Mouse (Mus musculus) kidney, postnatal 4 days (tissue): ENCODE measurements around the gene Anxa8.

Experiments used
- DNase-seq, 2 experiments: peaks; one replicate each; pipeline ENCODE4 v3.0.0; 2021; ENCODE audit warnings: mixed read lengths in 2 of 2

Gene Anxa8

GRCm38 (mm10) chr14:34085731-34086130 is at the start of gene Anxa8:
Gene Anxa8, plus strand, starts transcription at chr14:34085981.
- no peak for DNase-seq

DNA sequence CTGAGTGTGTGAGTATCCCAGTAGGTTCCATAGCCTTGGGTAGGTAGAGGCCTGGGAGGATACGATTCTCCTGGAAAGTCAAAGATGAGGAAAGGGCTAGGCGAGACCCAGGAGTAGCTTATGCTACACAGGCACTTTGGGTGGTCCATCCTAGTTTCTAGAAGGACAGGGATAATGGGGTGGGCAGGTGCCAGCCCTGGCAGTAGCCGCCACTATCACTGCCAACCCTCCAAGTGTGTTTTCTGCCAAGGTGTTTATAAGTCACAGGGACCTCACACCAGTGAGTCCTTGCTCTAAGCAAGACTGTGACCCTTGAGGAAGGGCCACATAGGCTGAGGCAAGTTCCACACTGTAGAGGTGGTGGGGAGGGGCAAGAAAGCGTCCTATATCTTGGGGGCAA is 44.5 kb upstream of the Anxa8 start:
- no peak for DNase-seq

GRCm38 (mm10) chr14:34043341-34043740 is 42.4 kb upstream of the Anxa8 start:
- no peak for DNase-seq

GRCm38 (mm10) chr14:34050101-34050779 is 35.5 kb upstream of the Anxa8 start:
- DNase-seq: no peak

GRCm38 (mm10) chr14:34052516-34052915 is 33.3 kb upstream of the Anxa8 start, which contains the start of gene Antxrl:
Gene Antxrl, plus strand, starts transcription at chr14:34052707.
- DNase-seq: no peak

- peak in 1 of 2 experiments; percentile 5 for DNase-seq
These were observed 14.1 kb upstream of the Anxa8 start for GRCm38 (mm10) chr14:34071665-34072064.

DNA sequence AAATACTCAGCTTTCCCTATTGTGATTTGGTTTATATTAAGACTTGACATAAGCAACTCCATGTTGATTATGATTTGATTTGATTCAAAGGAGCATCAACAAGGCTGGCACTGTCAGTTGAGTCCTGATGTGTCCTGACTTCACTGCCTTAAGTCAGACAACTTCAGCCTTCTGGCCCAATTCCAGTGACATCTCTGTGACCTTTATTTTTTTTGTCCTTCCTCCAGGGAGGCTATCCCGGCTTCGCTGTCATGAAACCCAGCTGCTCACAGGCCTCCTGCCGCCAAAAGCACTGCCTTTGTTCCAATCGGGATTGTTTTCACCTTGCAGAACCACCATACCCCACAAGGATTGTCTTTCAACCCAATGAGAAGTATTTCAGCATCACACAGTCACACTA is 10.4 kb upstream of the Anxa8 start:
- DNase-seq: peak in 1 of 2 experiments; percentile 10

GRCm38 (mm10) chr14:34077222-34077621 is 8.6 kb upstream of the Anxa8 start:
- no peak for DNase-seq

- no peak for DNase-seq
These were observed 7.5 kb upstream of the Anxa8 start for GRCm38 (mm10) chr14:34078293-34078692.

DNA sequence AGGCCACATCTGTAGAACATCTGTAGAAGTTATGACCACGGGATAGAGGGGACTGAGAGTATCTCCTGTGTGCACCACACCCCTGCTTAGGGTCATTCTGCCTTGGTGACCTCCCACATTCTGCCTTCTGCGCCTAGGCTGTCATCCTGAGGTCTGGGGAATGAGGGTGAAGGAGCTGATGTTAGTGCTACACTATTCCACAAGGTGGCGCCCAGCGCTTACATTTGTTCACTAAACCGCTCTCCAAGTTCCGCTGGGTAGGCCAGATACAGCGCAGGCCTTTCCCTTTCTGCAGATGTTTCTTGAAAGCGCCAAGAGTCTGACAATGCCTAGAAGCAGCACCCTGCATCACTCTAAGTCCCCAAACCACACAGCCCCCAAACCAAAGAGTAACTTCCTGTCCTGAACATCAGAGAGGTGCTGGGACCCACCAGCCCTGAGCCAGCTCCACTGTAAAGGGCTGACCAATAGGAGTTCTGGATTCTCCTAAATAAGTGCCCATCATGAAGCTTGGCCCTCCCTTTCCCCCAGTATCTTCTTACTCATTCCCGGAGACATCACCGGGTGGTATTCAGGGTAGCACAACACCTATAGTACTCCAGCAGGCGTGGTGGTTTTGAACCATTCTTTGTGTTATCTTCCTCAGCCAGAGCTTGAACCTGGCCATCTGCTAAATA is 5.3 kb upstream of the Anxa8 start:
- DNase-seq: peak; percentile 83 to 87

DNA sequence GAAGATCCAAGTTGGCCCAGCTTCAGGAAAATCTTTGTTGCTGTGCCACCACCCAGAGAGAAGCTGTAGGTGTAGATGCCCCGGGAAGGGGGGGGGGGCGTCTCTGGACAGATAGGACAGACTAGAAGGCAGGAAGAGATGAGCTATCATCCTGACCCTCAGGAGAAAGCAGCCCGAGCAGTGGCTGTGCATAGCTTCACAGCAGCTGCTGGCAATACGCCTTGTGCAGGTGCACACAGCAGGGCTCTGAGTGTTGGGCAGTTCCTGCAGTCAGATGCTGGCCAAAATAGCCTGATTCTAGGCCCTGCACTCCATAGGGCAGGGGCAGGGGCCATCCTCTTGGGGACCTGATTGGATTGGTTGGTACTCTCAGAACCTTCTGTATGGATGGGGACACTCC is 1.0 kb downstream of the Anxa8 start:
- DNase-seq: no peak

- no peak for DNase-seq
These were observed 2.1 kb downstream of the Anxa8 start for GRCm38 (mm10) chr14:34087856-34088398.

GRCm38 (mm10) chr14:34089796-34090195 is 4.0 kb downstream of the Anxa8 start:
- DNase-seq: no peak

DNA sequence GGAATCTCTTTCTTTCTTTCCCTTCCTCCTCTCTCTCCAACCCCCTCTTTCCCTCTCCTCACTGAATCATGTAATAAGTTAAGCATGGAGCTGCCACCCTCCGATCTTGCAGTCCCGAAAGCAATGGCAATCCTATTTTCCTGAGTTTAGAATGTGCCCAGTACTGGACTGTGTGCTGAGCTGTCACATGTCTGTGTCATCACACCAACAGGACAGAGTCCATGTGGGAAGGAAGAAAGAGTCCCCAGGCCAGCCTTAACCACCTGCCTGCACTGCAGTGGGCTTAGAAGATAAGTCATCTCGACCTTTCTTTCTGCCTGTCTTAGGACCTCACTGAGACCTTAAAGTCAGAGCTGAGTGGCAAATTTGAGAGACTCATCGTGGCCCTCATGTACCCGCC is 5.7 kb downstream of the Anxa8 start:
- no peak for DNase-seq

DNA sequence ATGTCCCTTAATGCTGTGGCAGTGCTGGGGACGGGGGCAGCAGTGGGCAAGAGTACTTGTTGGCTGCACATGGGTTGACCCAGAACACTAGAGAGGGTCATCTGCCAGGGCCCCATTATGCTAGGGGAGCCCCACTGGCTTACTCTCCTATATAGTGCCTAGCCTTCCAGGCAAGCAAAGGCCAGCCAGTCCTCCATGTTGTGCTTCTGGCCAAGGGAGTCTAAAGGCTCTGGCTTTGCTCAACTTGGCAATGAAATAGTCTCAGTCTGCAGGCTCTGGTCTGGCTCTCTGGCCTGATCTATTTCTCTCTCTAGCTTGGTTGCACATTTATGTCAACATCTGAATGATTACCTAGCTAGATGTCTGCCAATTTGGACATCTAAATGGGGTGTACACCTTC is 7.1 kb downstream of the Anxa8 start:
- DNase-seq: no peak

DNA sequence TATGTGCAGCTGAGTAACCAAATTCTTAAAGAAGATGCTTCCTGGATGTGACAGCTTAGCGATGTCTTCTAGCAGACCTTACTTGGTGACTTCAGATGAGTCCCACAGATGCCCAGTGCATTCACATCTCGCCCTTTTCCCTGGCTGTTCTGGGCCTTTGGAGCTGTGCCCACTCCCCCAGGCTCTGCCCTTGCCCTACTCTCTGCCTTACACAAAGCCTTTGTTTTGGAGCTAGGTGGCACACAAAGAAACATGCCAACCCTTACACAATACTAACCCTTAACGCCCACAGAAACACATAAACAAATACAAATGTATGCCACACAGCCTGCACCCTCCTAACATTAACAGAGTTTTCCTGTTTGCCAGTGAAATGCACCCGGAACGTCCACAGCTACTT is 10.4 kb downstream of the Anxa8 start:
- DNase-seq: no peak

- no peak for DNase-seq
These were observed 16.8 kb downstream of the Anxa8 start, which contains the start of gene A630023A22Rik for GRCm38 (mm10) chr14:34102601-34103000. Gene A630023A22Rik, minus strand, starts transcription at chr14:34102754.

- DNase-seq: no peak
These were observed 18.1 kb downstream of the Anxa8 start for GRCm38 (mm10) chr14:34103855-34104254.

GRCm38 (mm10) chr14:34104892-34105291 is 19.1 kb downstream of the Anxa8 start:
- peak; percentile 84 to 88 for DNase-seq

DNA sequence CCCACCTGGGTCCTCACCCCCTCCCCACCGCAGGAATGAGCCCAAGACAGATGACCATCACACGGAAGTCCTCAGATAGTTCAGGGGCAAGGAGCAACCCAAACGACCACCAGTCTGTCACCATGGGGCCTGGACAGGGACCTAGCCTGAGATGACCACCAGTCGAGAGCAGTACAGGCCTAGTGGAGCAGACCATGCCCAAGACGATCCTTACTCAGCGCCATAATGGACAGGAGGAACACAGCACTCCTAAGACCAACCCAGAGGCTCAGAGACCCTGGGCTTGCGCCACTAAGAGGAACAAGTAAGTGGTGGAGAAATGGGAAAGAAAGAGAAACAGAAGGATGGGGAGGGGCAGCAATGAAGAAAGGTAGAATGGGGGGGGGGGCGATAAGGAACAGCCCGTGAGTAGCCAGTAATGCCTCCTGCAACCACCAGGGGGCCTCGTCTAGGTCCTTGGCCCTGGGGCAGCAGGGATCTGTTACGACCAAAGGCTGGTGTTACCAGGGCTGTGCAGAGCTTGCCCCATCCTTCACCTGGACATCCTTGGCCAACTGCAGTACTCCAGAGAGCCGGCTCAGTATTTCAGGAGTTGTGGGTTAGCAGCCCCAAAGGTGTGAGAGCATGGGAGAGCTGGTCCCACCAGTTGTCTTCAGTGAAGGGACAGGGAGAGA is 20.7 kb downstream of the Anxa8 start:
- DNase-seq: peak; percentile 74 to 80

DNA sequence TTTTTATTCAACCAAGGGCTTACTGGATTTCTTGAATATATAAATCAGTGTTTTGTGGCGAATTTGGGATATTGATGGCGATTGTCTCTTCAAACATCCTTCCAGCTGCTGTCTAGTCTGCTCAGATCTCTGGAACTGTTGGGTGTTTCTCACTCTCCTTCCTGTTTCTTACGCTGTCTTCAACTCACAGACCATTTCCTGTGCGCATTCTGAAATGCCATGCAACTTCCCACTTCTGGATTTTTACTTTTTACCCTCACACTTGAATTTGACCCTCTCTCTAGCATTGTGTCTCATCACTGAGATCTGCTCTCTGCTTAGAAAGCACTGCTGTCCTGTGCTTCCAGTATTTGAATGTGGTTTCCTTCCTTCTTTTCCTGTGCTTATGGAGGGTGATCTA is 21.8 kb downstream of the Anxa8 start:
- no peak for DNase-seq

- no peak for DNase-seq
These were observed 28.5 kb downstream of the Anxa8 start for GRCm38 (mm10) chr14:34114311-34114710.

- peak in 1 of 2 experiments; percentile 6 for DNase-seq
These were observed 33.4 kb downstream of the Anxa8 start for GRCm38 (mm10) chr14:34119046-34119723.
